In the genomic region with DNA sequence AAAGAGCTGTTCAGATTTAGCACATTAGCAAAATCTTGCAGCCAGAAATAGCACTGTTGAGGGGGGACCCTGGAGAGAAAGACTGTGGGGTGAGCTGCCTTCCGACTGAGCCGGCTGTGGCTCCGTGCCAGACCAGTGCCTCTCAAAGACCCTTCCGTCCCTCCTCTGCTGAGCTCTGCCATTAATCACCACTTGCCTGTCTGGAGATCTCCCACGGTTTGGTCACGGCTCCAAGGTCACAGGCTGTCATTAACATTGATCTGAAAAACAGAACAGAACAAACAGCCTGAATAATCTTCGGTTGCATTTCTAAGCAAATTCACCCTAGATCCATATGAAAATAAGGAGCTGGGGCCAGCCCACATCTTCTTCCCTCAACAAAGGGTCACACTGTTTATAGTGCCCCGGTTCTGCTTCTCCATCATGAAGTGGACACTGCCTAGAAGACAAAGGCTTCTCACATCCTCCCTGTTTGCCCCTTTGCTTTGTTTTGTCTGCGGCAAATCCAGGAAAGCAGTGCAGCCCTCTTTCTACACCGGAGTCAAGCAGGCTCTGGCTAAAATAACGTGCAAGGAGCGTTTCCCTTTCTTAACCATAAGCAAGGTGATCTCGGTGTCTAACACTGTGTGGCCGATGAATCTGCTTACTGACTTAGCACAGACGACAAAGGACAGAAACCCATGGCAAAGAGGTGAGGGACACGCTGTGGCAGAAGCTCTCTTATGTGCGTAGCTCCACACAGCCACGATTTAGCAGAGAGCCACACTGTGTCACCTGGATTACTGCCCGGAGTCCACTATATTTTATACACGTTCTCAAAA, we compare ENCODE assay signal across 7 mouse cellular contexts. TPM values are rescaled to one million over a fixed set of nuclear protein-coding genes. Genes with fewer than 3 reads are reported as not detected.
DNase-seq lines count a peak whose midpoint lies in the region; ATAC-seq lines count a peak whose summit lies in the region.

No protein-coding gene starts in this region.

- H3K27me3 ChIP-seq in embryonic facial prominence, embryonic 10.5 days (replicated peaks; ENCODE audit: low read depth, poor library complexity, severe bottlenecking), result no peaks in the 10 kb centered on the region
- H3K27me3 ChIP-seq in hindbrain, embryonic 11.5 days (ENCODE audit: control insufficient read depth, insufficient read depth, low read length), result no peaks in the 10 kb centered on the region

- peak overlapping the region; percentile 15; the same call in 1 of the 2 replicates for H3K4me2 ChIP-seq in hindbrain, embryonic 11.5 days (replicated peaks; ENCODE audit: low read depth, low read length)

- DNase-seq in Muller cell, postnatal 12 days (ENCODE audit: inconsistent ontology term), result peak; percentile 37
- DNase-seq in adrenal gland, adult 2 months, result peak; percentile 60
- peak; percentile 58 for DNase-seq in embryonic facial prominence, embryonic 10.5 days (ENCODE audit: low spot score)
- DNase-seq in hindbrain, embryonic 11.5 days (ENCODE audit: low spot score), result peak; percentile 79
- peak; percentile 18 to 34 for DNase-seq in left cerebral cortex, postnatal 14 days (ENCODE audit: low spot score in 2 of 2)
- DNase-seq in retina, postnatal 1 day, result peak; percentile 81

- intact Hi-C loops in left cerebral cortex, postnatal 14 days (cut with DNase I), result no loop called here

- H3K9ac ChIP-seq in hindbrain, embryonic 11.5 days (ENCODE audit: low read depth, low read length), result peak overlapping the region; percentile 38

- H3K4me3 ChIP-seq in embryonic facial prominence, embryonic 10.5 days, result peak overlapping the region; percentile 38
- no peak overlapping the region for H3K4me3 ChIP-seq in hindbrain, embryonic 11.5 days (ENCODE audit: low read depth, low read length)

- no peaks in the 10 kb centered on the region for H3K9me3 ChIP-seq in embryonic facial prominence, embryonic 10.5 days
- H3K9me3 ChIP-seq in hindbrain, embryonic 11.5 days (ENCODE audit: control insufficient read depth, low read length), result no peaks in the 10 kb centered on the region

- peak; percentile 95 for ATAC-seq in hindbrain, embryonic 11.5 days (ENCODE audit: low FRiP score)
- no peak for ATAC-seq in inflammation-experienced regulatory T-cells, adult 6 months

- peak overlapping the region; percentile 89 for H3K27ac ChIP-seq in embryonic facial prominence, embryonic 10.5 days (replicated peaks)
- H3K27ac ChIP-seq in hindbrain, embryonic 11.5 days (ENCODE audit: low read depth, low read length), result peak overlapping the region; percentile 94

- 21% methylated on average over 20 of the region's 20 CpGs for WGBS in embryonic facial prominence, embryonic 10.5 days
- 14% methylated on average over 20 of the region's 20 CpGs for WGBS in hindbrain, embryonic 11.5 days

- H3K4me1 ChIP-seq in embryonic facial prominence, embryonic 10.5 days, result peaks cover 29% of the 10 kb centered on the region
- peaks cover 5% of the 10 kb centered on the region for H3K4me1 ChIP-seq in hindbrain, embryonic 11.5 days (replicated peaks; ENCODE audit: control insufficient read depth, insufficient read depth, low read length)

- no peaks in the 10 kb centered on the region for H3K36me3 ChIP-seq in embryonic facial prominence, embryonic 10.5 days (replicated peaks)
- H3K36me3 ChIP-seq in hindbrain, embryonic 11.5 days (ENCODE audit: control insufficient read depth, insufficient read depth, low read length), result no peaks in the 10 kb centered on the region

RNA-seq across cellular contexts. Expression of a gene that starts 47.5 kb away (rescaled TPM):
- 1 to 10 TPM; 1.8 to 4.1 TPM for total RNA-seq in adrenal gland, adult 2 months (2021)
- polyA plus RNA-seq in adrenal gland, adult 2 months (2012; rRNA removed), result 3.1 and 3.4 TPM in 2 replicates
- 11.5 and 11.7 TPM in 2 replicates for polyA plus RNA-seq in embryonic facial prominence, embryonic 10.5 days (2016; fragmentation: Nextera tagmentation; extraction: Ambion mirVana)
- 9.2 and 12.1 TPM in 2 replicates for polyA plus RNA-seq in hindbrain, embryonic 11.5 days (2014; fragmentation: Nextera tagmentation; extraction: Ambion mirVana)
- 1 to 10 TPM; 2.2 to 3.5 TPM for total RNA-seq in left cerebral cortex, postnatal 14 days (2021)
- 1 to 10 TPM in 1 of 3 experiments, under 1 TPM in 2; 0.54 to 1.1 (median 0.71) TPM for polyA plus RNA-seq in inflammation-experienced regulatory T-cells, adult 6 months (2017; shearing (Covaris generic))

RNA-seq across cellular contexts. Expression of a gene that starts 51.3 kb away (rescaled TPM):
- total RNA-seq in adrenal gland, adult 2 months (2021), result under 1 TPM; 0.23 to 0.62 TPM
- polyA plus RNA-seq in adrenal gland, adult 2 months (2012; rRNA removed), result 0.38 and 0.49 TPM in 2 replicates
- 0.23 and 0.65 TPM in 2 replicates for polyA plus RNA-seq in embryonic facial prominence, embryonic 10.5 days (2016; fragmentation: Nextera tagmentation; extraction: Ambion mirVana)
- 0.86 and 1.2 TPM in 2 replicates for polyA plus RNA-seq in hindbrain, embryonic 11.5 days (2014; fragmentation: Nextera tagmentation; extraction: Ambion mirVana)
- under 1 TPM; 0.24 to 0.30 TPM for total RNA-seq in left cerebral cortex, postnatal 14 days (2021)
- polyA plus RNA-seq in inflammation-experienced regulatory T-cells, adult 6 months (2017; shearing (Covaris generic)), result not detected

Comparison
In these comparisons a context has a peak if more than half of its experiments do, and no peak if none do; other contexts are left out.
1. DNase-seq: peak in every context shown above with its lines; median percentile 81 in retina, postnatal 1 day; 79 in hindbrain, embryonic 11.5 days; 60 in adrenal gland, adult 2 months; 58 in embryonic facial prominence, embryonic 10.5 days; 37 in Muller cell, postnatal 12 days; 26 in left cerebral cortex, postnatal 14 days.